Mouse (Mus musculus): ENCODE measurements around the gene Mrps12.
"Not testable (repeated sequence)": the region's sequence is repeated elsewhere in the genome, so short reads cannot be mapped to it uniquely, and the experiment has no call there.

- not testable (repeated sequence) for TF ChIP-seq CTCF (IDR thresholded peaks at IDR 0.05; ENCODE audit: borderline replicate concordance, control insufficient read depth, extremely low read depth, insufficient read depth, low read length, poor library complexity); POLR2A (IDR thresholded peaks at IDR 0.05; ENCODE audit: control insufficient read depth, extremely low read depth, insufficient read depth, low read length, poor library complexity)
These were observed 40.3 kb downstream of the Mrps12 start for GRCm38 (mm10) chr7:28701306-28701705.

All from thymus, adult 2 months (tissue).